Mouse (Mus musculus) spleen, adult 18-20 months (tissue): ENCODE results near the gene Echdc3.

ENCODE experiments used
- DNase-seq, 2 experiments: peaks; one replicate each; pipeline ENCODE4 v3.0.0; 2022; ENCODE audit warnings: mixed read lengths in 2 of 2

Echdc3 gene

DNA sequence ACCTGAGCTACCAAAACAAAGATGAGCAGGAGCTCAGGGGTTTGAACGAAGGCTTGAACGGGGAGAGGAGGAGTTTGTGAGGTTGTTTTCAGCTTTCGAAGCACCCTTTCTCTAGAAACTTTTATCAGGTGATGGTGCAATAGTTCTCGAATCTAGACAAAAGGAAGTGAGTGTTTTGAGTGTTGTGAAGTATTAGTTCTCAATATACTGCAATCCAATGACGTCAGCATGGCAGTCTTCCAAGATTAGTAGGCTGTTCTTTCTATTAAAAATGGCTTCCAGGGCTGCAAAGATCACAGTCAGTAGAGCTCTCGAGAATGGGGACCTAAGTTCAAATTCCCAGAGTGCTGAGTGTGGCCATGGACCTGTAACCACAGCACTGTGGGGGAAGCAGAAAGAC is 47.1 kb downstream of the Echdc3 start:
- no peak for DNase-seq

DNA sequence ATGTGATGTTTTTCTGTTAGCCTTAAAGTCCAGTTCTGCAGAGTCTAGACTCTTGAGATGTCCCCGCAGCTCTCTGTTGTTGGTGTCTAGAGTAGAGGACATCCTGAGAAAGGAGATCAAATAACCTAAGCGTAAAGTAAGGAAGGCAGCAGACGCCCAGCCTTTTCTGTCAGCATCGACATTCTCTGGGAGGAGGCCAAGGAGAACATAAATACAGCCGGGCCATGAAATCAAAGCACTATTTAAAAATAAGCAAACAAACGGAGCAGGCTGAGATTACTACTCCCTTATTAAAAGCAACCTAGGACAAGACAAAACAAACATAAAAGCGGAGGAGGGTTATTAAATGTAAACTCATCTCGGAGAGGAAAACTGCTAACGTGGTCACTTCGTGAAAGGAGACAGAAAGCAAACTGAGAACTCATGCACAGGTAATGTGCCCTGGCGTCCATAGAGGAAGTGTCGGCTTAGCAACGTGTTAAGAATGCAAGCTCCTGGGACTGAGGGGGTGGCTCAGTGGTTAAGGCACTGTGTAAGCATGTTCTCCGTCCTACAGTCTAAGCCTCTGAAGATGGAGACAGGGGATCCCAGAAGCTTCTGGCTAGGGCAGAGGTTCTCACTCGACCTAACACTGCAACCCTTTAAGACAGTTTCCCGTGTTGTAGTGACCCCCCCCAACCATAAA is 48.1 kb downstream of the Echdc3 start:
- no peak for DNase-seq

DNA sequence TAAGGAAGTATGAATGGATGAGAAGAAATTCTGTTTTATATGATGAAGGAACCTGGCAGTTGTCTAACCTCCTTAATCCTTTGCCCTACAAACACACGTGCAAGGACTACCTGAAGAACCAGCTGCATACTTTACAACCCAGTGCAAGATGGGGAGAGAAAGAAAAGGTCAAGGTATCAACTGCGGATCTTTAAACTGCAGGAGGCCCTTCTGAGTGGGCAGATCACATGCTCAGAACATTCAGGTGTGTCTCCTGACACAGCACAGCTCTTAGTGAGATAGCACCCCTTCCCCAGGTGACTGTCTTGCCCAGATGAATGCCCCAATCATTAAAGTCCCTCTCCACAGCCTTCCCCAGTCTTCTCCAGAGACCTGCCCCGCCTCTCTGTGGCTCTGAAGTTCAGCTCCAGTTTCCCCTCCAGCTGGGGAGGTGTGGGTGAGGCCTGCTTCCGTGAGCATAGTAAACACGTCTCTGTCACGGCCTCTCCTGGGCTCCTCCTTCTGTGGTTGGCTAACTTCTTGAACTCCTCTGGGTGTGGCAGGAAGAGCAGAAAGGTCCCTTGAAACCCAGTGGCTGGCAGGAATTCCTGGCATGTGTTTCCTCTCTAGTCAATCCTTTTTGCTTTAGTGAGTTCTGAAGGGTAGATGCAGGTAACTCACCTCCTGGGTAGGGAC is 50.3 kb downstream of the Echdc3 start:
- DNase-seq, result no peak

DNA sequence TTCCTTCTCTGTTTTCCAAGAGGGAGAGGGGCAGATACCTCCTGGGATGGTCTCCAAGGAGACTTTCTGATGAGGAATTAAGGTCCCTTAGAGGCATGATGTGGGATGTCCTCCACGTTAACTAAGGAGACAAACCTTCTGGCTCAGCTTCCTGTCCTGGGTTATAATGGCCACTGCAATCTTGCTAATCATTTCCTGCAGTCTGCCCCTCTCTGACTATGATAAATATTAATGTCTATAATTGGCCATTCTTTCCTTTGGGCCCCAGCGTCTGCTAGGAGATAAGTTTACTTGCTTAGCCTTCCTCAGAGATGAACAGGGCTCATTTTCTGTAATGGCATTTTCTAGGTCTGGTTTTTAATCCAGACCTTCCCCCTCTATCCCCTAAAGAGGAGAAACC is 53.1 kb downstream of the Echdc3 start:
- DNase-seq, result no peak

DNA sequence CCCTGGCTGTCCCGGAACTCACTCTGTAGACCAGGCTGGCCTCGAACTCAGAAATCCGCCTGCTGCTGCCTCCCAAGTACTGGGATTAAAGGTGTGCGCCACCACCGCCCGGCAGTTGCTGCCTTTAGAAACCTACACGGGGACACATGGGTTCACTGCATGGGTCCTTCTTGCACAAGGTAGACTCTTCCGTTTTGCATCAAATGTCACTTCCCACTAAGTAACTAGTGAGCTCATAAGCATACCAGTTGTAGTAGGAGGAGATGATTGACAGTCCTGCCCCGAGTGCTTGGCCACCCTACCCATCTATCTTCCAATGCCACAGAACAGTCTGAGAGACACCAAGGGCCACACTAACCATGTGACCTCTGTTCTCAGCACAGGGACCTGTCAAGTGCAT is 53.6 kb downstream of the Echdc3 start:
- DNase-seq, result no peak

DNA sequence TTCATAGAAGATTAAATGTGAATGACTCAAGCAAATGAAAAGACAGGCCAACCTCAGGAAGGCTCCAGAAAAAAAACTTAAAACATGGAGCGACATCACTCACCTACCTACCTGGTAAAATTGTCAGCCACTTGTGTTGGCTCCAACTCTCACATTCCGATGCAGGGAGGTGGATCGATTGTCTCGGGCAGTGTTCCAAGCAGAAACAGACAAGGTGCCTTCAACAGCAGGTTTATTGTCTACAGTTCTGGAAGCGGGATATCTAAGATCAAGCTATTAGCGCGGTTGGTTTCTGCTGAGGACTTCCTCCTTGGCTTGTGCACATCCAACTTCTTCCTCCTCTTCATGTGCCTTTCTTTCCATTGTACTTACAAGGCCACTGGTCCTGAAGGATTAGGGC is 55.2 kb downstream of the Echdc3 start:
- no peak for DNase-seq

DNA sequence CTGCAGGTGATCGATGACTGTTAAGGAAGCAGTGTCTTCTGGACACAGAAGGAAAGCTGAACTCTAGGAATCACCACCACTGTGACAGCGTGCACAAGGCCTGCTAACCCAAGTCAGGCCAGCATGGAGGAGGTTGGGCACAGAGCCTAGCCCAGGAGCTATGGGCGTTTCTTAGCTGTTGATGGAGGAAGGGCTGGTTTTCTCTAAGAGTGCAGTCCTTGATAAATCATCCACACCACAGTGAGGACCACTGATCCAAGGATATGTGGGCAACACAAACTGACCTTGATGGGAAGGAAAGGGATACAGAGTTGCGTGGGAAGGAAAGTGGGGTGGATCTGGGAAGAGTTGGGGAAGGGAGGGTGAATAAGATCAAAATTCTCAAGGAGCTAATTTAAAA is 55.6 kb downstream of the Echdc3 start:
- DNase-seq, result no peak

DNA sequence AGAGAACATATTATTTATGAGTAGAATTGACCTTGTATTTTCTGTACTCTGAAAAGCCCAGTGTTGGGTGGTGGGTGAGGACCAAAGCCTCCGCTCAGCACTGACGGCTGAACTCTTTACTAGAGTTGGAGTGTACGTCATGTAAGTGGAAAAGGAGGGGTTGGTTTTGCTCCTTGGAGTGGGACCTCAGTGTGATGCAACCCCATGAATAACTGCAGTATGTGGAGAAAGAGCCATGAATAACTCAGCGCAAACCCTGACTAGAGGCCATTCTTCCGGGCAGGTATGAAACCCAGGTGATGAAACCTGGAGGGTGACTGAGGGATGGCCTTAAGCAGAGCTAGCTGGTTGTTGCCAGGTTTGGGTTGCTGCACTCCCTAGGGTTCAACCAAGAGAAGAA is 63.0 kb downstream of the Echdc3 start:
- DNase-seq, result no peak

DNA sequence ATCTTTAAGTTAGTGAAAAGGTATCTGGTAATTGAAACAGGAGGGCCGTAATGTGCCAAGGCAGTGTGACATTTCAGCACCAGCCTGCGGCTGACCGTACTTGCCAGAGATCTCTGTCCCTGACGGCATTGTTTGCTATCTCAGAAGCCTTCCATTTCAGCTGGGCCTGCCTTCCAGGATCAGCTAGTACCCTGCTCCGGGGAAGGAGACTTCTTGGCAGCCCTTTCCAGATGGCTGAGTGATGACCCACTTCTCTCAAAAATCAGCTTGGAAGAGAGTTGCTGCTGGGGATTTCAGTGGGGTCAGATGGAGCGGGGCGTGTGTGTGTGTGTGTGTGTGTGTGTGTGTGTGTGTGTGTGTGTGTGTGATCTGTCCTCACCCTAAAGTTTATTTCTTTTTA is 65.9 kb downstream of the Echdc3 start:
- DNase-seq, result no peak

DNA sequence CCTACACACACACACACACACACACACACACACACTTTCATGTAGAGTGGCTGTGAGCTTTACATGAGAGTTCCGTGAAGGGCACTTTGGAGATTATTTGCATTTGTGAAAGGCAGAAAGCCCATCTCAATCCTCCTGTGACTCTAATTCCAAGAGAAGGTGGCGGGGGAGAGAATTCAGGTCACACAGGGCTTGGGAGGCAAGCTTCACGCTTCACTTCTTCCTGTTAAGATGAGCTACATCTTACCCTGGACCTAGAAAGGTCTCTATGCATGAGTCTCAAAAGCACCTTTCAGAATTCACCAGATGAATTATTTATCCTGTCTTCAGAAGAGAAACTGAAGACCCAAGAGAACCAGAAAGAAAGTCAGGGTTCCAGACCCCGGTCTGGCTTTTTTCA is 66.6 kb downstream of the Echdc3 start:
- DNase-seq, result no peak

DNA sequence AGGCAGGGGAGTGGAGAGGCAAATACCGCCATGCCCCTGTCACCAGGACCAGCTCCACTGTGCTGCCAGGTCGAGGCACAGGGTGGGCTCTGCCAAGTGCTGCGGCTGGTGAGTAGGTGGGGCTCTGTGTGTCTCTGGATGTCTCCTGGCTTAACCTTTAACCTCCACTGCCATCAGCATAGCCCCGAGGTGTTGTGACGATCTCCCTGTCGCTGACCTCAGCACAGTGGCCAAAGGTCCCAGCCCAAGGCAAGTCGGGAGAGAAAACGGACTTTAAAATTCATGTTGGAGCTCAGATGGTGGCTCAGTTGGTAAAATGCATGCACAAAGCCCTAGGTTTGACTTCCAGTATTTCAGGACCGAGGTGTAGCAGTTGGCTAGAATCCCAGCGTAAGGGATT is 67.2 kb downstream of the Echdc3 start:
- no peak for DNase-seq

DNA sequence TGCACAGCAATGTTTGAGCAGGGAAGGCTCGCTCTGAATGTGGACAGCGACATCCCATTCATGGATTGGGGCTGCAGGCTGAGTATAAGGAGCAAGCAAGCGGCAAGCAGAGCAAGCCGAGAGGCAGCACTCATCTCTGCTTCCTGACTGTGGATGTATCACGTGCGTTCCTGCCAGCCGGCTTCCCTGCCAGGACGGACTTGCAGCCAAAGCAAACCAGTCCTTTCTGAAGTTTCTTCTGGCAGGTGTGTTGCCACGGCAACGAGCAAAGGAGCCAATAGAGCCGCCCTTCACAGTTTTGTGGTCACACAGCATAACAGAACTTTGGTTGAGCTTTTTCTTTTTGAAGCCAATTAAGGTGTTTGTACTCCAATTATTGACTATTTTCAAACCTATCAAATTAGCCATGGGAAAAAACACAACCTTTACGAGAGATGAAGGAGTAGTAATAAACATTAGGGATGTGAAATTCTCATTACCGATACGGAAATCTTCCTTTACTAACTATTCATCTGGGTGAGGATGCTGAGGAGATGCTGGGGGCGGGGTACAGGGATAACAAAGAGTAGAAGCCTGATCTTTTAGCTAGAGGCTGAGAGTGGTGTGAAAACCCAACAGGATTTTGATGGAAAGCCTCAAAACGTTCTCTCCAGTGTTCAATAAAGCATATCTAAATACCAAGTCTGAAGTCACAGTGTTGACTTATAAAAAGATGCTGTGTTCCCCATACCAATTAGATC is 69.7 kb downstream of the Echdc3 start:
- no peak for DNase-seq

DNA sequence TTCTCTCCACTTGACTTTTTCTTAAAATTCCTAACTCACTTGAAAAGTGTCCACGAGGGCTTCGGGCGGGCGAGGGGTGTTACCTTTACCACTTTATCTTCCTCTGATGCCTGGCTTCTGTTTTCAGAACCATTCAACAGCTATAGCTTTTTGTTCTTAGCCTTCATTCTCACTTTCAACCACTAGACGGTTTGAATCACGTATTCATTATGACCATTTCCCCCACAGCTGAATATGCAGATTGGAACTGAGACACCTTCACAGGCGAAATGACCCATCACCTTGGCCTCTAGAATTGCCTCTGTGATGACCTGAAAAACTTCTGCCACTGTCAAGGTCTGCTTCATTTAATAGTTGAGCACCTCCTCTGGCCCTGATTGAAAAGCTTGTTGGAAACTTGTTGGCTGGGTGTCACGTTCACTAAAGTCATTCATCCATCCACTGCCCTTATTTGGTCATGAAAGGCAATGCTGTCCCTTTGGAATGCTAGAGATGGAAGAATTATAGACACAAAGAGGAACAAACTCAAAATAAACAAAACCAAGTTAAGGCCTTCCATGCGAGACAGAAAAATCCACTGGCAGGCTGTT is 72.2 kb downstream of the Echdc3 start:
- DNase-seq, result no peak
